Mouse (Mus musculus) kidney, adult 2 months (tissue): ENCODE results near the gene Thy1.

ENCODE experiments used
- CTCF ChIP-seq: fragments of 200-500 bp; conservative IDR thresholded peaks from 2 replicates; pipeline ENCODE4 v1.5.1; 2011; ENCODE audit warnings: low read depth, mild to moderate bottlenecking, control low read depth, low read length, moderate library complexity, mixed read lengths; ENCODE audit not compliant: insufficient read depth, insufficient read length
- POLR2A ChIP-seq: fragments of 200-500 bp; IDR thresholded peaks from one replicate; pipeline ENCODE4 v1.6.1; 2011; ENCODE audit warnings: low read depth, low read length, control low read depth

GRCm38 (mm10) chr9:44079997-44080780 lies 37.0 kb downstream of the Thy1 start:
- no peak for TF ChIP-seq POLR2A
- no peak for TF ChIP-seq CTCF
